Mouse (Mus musculus): ENCODE data around the gene Gldc. TPM values are rescaled to one million over a fixed set of nuclear protein-coding genes. Genes with fewer than 3 reads are reported as not detected.

The Gldc gene
- polyA plus RNA-seq, 1 experiment = 0.16 TPM

GRCm38 (mm10) chr19:30117241-30117640 is 58.0 kb downstream of the Gldc start:
- Histone ChIP-seq H3K27me3 (ENCODE audit: control insufficient read depth, insufficient read depth, low read length) (no peaks in the 10 kb centered on the region), H3K4me1 (ENCODE audit: control insufficient read depth, insufficient read depth, insufficient read length, low read length) (no peaks in the 10 kb centered on the region), H3K27ac (ENCODE audit: insufficient read depth, low read depth, low read length) (no peak overlapping the region), H3K36me3 (ENCODE audit: control insufficient read depth, insufficient read depth, low read length) (no peaks in the 10 kb centered on the region), H3K4me3 (ENCODE audit: low read depth, low read length) (no peak overlapping the region)
- no peak for TF ChIP-seq POLR2A (IDR thresholded peaks at IDR 0.05; ENCODE audit: low read depth, low read length)
- TF ChIP-seq CTCF (IDR thresholded peaks at IDR 0.05; ENCODE audit: extremely low read depth, insufficient read length, insufficient replicate concordance, low read depth, low read length) = no peak
- 68% methylated on average over 4 of the region's 4 CpGs for WGBS

- Histone ChIP-seq H3K4me3 (ENCODE audit: low read depth, low read length) (no peak overlapping the region), H3K36me3 (ENCODE audit: control insufficient read depth, insufficient read depth, low read length) (no peaks in the 10 kb centered on the region), H3K27ac (ENCODE audit: insufficient read depth, low read depth, low read length) (no peak overlapping the region), H3K4me1 (ENCODE audit: control insufficient read depth, insufficient read depth, insufficient read length, low read length) (no peaks in the 10 kb centered on the region), H3K27me3 (ENCODE audit: control insufficient read depth, insufficient read depth, low read length) (no peaks in the 10 kb centered on the region)
- WGBS = 61% methylated on average over 5 of the region's 5 CpGs
- TF ChIP-seq POLR2A (IDR thresholded peaks at IDR 0.05; ENCODE audit: low read depth, low read length) (no peak), CTCF (IDR thresholded peaks at IDR 0.05; ENCODE audit: extremely low read depth, insufficient read length, insufficient replicate concordance, low read depth, low read length) (no peak)
These were observed 59.6 kb downstream of the Gldc start for GRCm38 (mm10) chr19:30115606-30116005.

GRCm38 (mm10) chr19:30114919-30115441 is 60.2 kb downstream of the Gldc start:
- H3K27ac ChIP-seq (ENCODE audit: insufficient read depth, low read depth, low read length) = no peak overlapping the region
- TF ChIP-seq POLR2A (IDR thresholded peaks at IDR 0.05; ENCODE audit: low read depth, low read length) = no peak
- TF ChIP-seq CTCF (IDR thresholded peaks at IDR 0.05; ENCODE audit: extremely low read depth, insufficient read length, insufficient replicate concordance, low read depth, low read length) = no peak
- WGBS = 31% methylated on average over 14 of the region's 14 CpGs
- H3K4me1 ChIP-seq (ENCODE audit: control insufficient read depth, insufficient read depth, insufficient read length, low read length) = no peaks in the 10 kb centered on the region
- no peaks in the 10 kb centered on the region for H3K27me3 ChIP-seq (ENCODE audit: control insufficient read depth, insufficient read depth, low read length)
- H3K4me3 ChIP-seq (ENCODE audit: low read depth, low read length) = peak overlapping the region; percentile 30; the same call in 1 of the 2 replicates
- H3K36me3 ChIP-seq (ENCODE audit: control insufficient read depth, insufficient read depth, low read length) = no peaks in the 10 kb centered on the region

- no peak for TF ChIP-seq CTCF (IDR thresholded peaks at IDR 0.05; ENCODE audit: extremely low read depth, insufficient read length, insufficient replicate concordance, low read depth, low read length)
- no peak for TF ChIP-seq POLR2A (IDR thresholded peaks at IDR 0.05; ENCODE audit: low read depth, low read length)
- H3K4me1 ChIP-seq (ENCODE audit: control insufficient read depth, insufficient read depth, insufficient read length, low read length) = no peaks in the 10 kb centered on the region
- H3K27ac ChIP-seq (ENCODE audit: insufficient read depth, low read depth, low read length) = no peak overlapping the region
- no peaks in the 10 kb centered on the region for H3K27me3 ChIP-seq (ENCODE audit: control insufficient read depth, insufficient read depth, low read length)
- H3K36me3 ChIP-seq (ENCODE audit: control insufficient read depth, insufficient read depth, low read length) = no peaks in the 10 kb centered on the region
- WGBS = 90% methylated on average over 16 of the region's 16 CpGs
- no peak overlapping the region for H3K4me3 ChIP-seq (ENCODE audit: low read depth, low read length)
These were observed 62.1 kb downstream of the Gldc start for GRCm38 (mm10) chr19:30112961-30113688.

- no peak overlapping the region for H3K27ac ChIP-seq (ENCODE audit: insufficient read depth, low read depth, low read length)
- no peak for TF ChIP-seq CTCF (IDR thresholded peaks at IDR 0.05; ENCODE audit: extremely low read depth, insufficient read length, insufficient replicate concordance, low read depth, low read length)
- no peak for TF ChIP-seq POLR2A (IDR thresholded peaks at IDR 0.05; ENCODE audit: low read depth, low read length)
- H3K4me3 ChIP-seq (ENCODE audit: low read depth, low read length) = no peak overlapping the region
- H3K4me1 ChIP-seq (ENCODE audit: control insufficient read depth, insufficient read depth, insufficient read length, low read length) = no peaks in the 10 kb centered on the region
- H3K36me3 ChIP-seq (ENCODE audit: control insufficient read depth, insufficient read depth, low read length) = no peaks in the 10 kb centered on the region
- WGBS = 90% methylated on average over 3 of the region's 3 CpGs
- H3K27me3 ChIP-seq (ENCODE audit: control insufficient read depth, insufficient read depth, low read length) = no peaks in the 10 kb centered on the region
These were observed 63.8 kb downstream of the Gldc start for GRCm38 (mm10) chr19:30111421-30111820.

GRCm38 (mm10) chr19:30109122-30109521 is 66.1 kb downstream of the Gldc start:
- H3K27ac ChIP-seq (ENCODE audit: insufficient read depth, low read depth, low read length) = no peak overlapping the region
- no peak overlapping the region for H3K4me3 ChIP-seq (ENCODE audit: low read depth, low read length)
- TF ChIP-seq CTCF (IDR thresholded peaks at IDR 0.05; ENCODE audit: extremely low read depth, insufficient read length, insufficient replicate concordance, low read depth, low read length) (no peak), POLR2A (IDR thresholded peaks at IDR 0.05; ENCODE audit: low read depth, low read length) (no peak)
- H3K27me3 ChIP-seq (ENCODE audit: control insufficient read depth, insufficient read depth, low read length) = no peaks in the 10 kb centered on the region
- no peaks in the 10 kb centered on the region for H3K36me3 ChIP-seq (ENCODE audit: control insufficient read depth, insufficient read depth, low read length)
- whole genome bisulfite sequencing = 84% methylated on average over 6 of the region's 6 CpGs
- no peaks in the 10 kb centered on the region for H3K4me1 ChIP-seq (ENCODE audit: control insufficient read depth, insufficient read depth, insufficient read length, low read length)

- Histone ChIP-seq H3K27me3 (ENCODE audit: control insufficient read depth, insufficient read depth, low read length) (no peaks in the 10 kb centered on the region), H3K4me1 (ENCODE audit: control insufficient read depth, insufficient read depth, insufficient read length, low read length) (no peaks in the 10 kb centered on the region), H3K4me3 (ENCODE audit: low read depth, low read length) (no peak overlapping the region), H3K27ac (ENCODE audit: insufficient read depth, low read depth, low read length) (no peak overlapping the region), H3K36me3 (ENCODE audit: control insufficient read depth, insufficient read depth, low read length) (no peaks in the 10 kb centered on the region)
- TF ChIP-seq CTCF (IDR thresholded peaks at IDR 0.05; ENCODE audit: extremely low read depth, insufficient read length, insufficient replicate concordance, low read depth, low read length) (no peak), POLR2A (IDR thresholded peaks at IDR 0.05; ENCODE audit: low read depth, low read length) (no peak)
These were observed 66.6 kb downstream of the Gldc start for GRCm38 (mm10) chr19:30108616-30109015.
